Mouse (Mus musculus) testis, adult 2 months (tissue): ENCODE data around the gene Zfp82.

Experiments used
- CTCF ChIP-seq: fragments of 200-500 bp; IDR thresholded peaks from 2 replicates; pipeline ENCODE4 v1.5.1; 2012; ENCODE audit warnings: low read depth, mild to moderate bottlenecking, inconsistent platforms, low read length, moderate library complexity; ENCODE audit not compliant: control insufficient read depth, insufficient read depth, insufficient replicate concordance
- POLR2A ChIP-seq: fragments of 200-500 bp; IDR thresholded peaks from 2 replicates; pipeline ENCODE4 v1.6.1; 2012; ENCODE audit warnings: low read depth, mild to moderate bottlenecking, inconsistent platforms, low read length, moderate library complexity; ENCODE audit not compliant: control insufficient read depth

- TF ChIP-seq CTCF (no peak), POLR2A (no peak)
These were observed 48.9 kb downstream of the Zfp82 start for GRCm38 (mm10) chr7:30023800-30024199.
